23 mouse cellular contexts compared by ENCODE assay signal in the genomic region with DNA sequence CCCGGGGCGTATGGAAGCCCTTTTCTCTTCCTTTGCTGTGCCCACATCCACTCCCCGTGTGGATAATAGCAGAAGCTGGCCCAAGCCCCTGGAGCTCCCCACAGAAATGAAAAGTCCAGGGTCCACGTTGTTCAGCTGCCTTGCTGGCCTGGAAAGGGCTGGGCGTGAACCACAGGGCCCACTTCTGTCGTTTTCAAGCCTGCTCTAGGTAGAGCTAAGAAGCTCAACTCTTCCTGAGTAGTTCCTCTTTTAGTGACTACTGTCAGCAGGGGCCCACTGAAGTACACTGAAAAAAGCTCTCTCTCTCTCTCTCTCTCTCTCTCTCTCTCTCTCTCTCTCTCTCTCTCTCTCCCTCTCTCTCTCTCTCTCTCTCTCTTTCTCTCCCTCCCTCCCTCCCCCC. TPM values are rescaled to one million over a fixed set of nuclear protein-coding genes. Genes with fewer than 3 reads are reported as not detected.
DNase-seq lines count a peak whose midpoint lies in the region; ATAC-seq and TF ChIP-seq lines count a peak whose summit lies in the region.
"Had no signal": no experiment of that assay in that cellular context is flagged by ENCODE, and none has a peak within 500 bp of the region (broad histone marks: within the 10 kb centered on the region; RNA-seq: fewer than 3 reads in every experiment).

No protein-coding gene starts in this region.

- H3K4me2 ChIP-seq in liver, embryonic 13.5 days: no peak overlapping the region
- no peak overlapping the region for H3K4me2 ChIP-seq in liver, embryonic 12.5 days
- H3K4me2 ChIP-seq in embryonic facial prominence, embryonic 15.5 days (replicated peaks): no peak overlapping the region
- H3K4me2 ChIP-seq: forebrain, embryonic 12.5 days; heart, embryonic 11.5 days; hindbrain, embryonic 15.5 days; midbrain, embryonic 13.5 days; stomach, embryonic 15.5 days had no signal

- TF ChIP-seq POLR2A in lung, adult 2 months (IDR thresholded peaks at IDR 0.05; ENCODE audit: borderline replicate concordance, extremely low read depth, low read depth, low read length): no peak

- H3K27me3 ChIP-seq in liver, embryonic 13.5 days: peaks cover 39% of the 10 kb centered on the region
- H3K27me3 ChIP-seq in liver, embryonic 12.5 days (replicated peaks): peaks cover 56% of the 10 kb centered on the region
- peaks cover 30% of the 10 kb centered on the region for H3K27me3 ChIP-seq in embryonic facial prominence, embryonic 15.5 days

- peak overlapping the region; percentile 39 for H3K27ac ChIP-seq in liver, embryonic 13.5 days
- H3K27ac ChIP-seq in liver, embryonic 12.5 days: no peak overlapping the region
- H3K27ac ChIP-seq in embryonic facial prominence, embryonic 15.5 days (replicated peaks): peak overlapping the region; percentile 73
- H3K27ac ChIP-seq: forebrain, embryonic 12.5 days; hindbrain, embryonic 15.5 days; liver, embryonic 14.5 days; midbrain, embryonic 13.5 days; stomach, embryonic 15.5 days had no signal

- ATAC-seq in liver, embryonic 13.5 days (ENCODE audit: low read depth): no peak
- ATAC-seq in liver, embryonic 12.5 days: no peak
- no peak for ATAC-seq in embryonic facial prominence, embryonic 15.5 days (ENCODE audit: insufficient number of reproducible peaks, low FRiP score, low TSS enrichment, low read depth)
- ATAC-seq in megakaryocyte, adult 5-6 weeks (ENCODE audit: poor library complexity, severe bottlenecking): peak; percentile 46
- ATAC-seq: CD4-positive, CD25-positive, alpha-beta regulatory T cell, adult 4 months; midbrain, embryonic 13.5 days had no signal

- H3K9ac ChIP-seq in liver, embryonic 13.5 days: no peak overlapping the region
- no peak overlapping the region for H3K9ac ChIP-seq in liver, embryonic 12.5 days
- no peak overlapping the region for H3K9ac ChIP-seq in embryonic facial prominence, embryonic 15.5 days
- H3K9ac ChIP-seq: forebrain, embryonic 12.5 days; hindbrain, embryonic 15.5 days; liver, embryonic 14.5 days; midbrain, embryonic 13.5 days; stomach, embryonic 15.5 days had no signal

- H3K4me3 ChIP-seq in liver, embryonic 13.5 days (replicated peaks): no peak overlapping the region
- H3K4me3 ChIP-seq in liver, embryonic 12.5 days: no peak overlapping the region
- no peak overlapping the region for H3K4me3 ChIP-seq in embryonic facial prominence, embryonic 15.5 days (replicated peaks)
- no peak overlapping the region for H3K4me3 ChIP-seq in lung, adult 2 months (replicated peaks; ENCODE audit: extremely low read depth, low read depth, low read length)
- H3K4me3 ChIP-seq: forebrain, embryonic 12.5 days; hindbrain, embryonic 15.5 days; midbrain, embryonic 13.5 days; stomach, embryonic 15.5 days had no signal

- no peaks in the 10 kb centered on the region for H3K9me3 ChIP-seq in liver, embryonic 13.5 days (replicated peaks)
- H3K9me3 ChIP-seq in liver, embryonic 12.5 days (replicated peaks): no peaks in the 10 kb centered on the region
- no peaks in the 10 kb centered on the region for H3K9me3 ChIP-seq in embryonic facial prominence, embryonic 15.5 days (replicated peaks)
- H3K9me3 ChIP-seq: forebrain, embryonic 12.5 days; hindbrain, embryonic 15.5 days; midbrain, embryonic 13.5 days; stomach, embryonic 15.5 days had no signal

- DNase-seq in liver, embryonic 13.5 days: no peak
- peak; percentile 67 for DNase-seq in MEL-GATA-1-ER (ENCODE audit: extremely low read depth, low read depth)
- no peak for DNase-seq in lung, adult 2 months
- DNase-seq in right cerebral cortex, adult 2 months (ENCODE audit: low spot score in 2 of 2): no peak
- DNase-seq: adrenal gland, adult 8-10 months; cerebellum, adult 8-10 months; gastrocnemius, postnatal 25 days; heart, postnatal 14 days; kidney, adult 18-20 months; lung, postnatal 4 days; retina, postnatal 1 day; spleen, adult 18-20 months; thymus, postnatal 25 days had no signal

- WGBS in liver, embryonic 13.5 days (ENCODE audit: insufficient replicate concordance): 28% methylated on average over 6 of the region's 6 CpGs
- 26% methylated on average over 6 of the region's 6 CpGs for WGBS in liver, embryonic 12.5 days (ENCODE audit: insufficient replicate concordance)
- WGBS in embryonic facial prominence, embryonic 15.5 days: 35% methylated on average over 6 of the region's 6 CpGs
- WGBS in lung, adult 2 months: 52% methylated on average over 6 of the region's 6 CpGs

- TF ChIP-seq CTCF in lung, adult 2 months (IDR thresholded peaks at IDR 0.05; ENCODE audit: insufficient read depth, low read length): no peak

- H3K4me1 ChIP-seq in liver, embryonic 13.5 days (replicated peaks): peaks cover 59% of the 10 kb centered on the region
- peaks cover 34% of the 10 kb centered on the region; the same call in 1 of the 2 replicates for H3K4me1 ChIP-seq in liver, embryonic 12.5 days
- peaks cover 67% of the 10 kb centered on the region for H3K4me1 ChIP-seq in embryonic facial prominence, embryonic 15.5 days
- no peaks in the 10 kb centered on the region; the same call in 1 of the 2 replicates for H3K4me1 ChIP-seq in lung, adult 2 months (ENCODE audit: control insufficient read depth, insufficient read depth, low read length)

- H3K36me3 ChIP-seq in liver, embryonic 13.5 days: no peaks in the 10 kb centered on the region
- H3K36me3 ChIP-seq in liver, embryonic 12.5 days: no peaks in the 10 kb centered on the region
- H3K36me3 ChIP-seq in embryonic facial prominence, embryonic 15.5 days: no peaks in the 10 kb centered on the region
- H3K36me3 ChIP-seq: forebrain, embryonic 12.5 days; hindbrain, embryonic 15.5 days; midbrain, embryonic 13.5 days; stomach, embryonic 15.5 days had no signal

RNA-seq across cellular contexts. Expression of gene Cebpa, which starts 5.7 kb away (rescaled TPM):
- 4.3 and 5.3 TPM in 2 replicates for polyA plus RNA-seq in liver, embryonic 13.5 days (2015; fragmentation: Nextera tagmentation; extraction: Ambion mirVana)
- 11.5 and 11.6 TPM in 2 replicates for polyA plus RNA-seq in liver, embryonic 12.5 days (2016; fragmentation: Nextera tagmentation; extraction: Ambion mirVana)
- polyA plus RNA-seq in embryonic facial prominence, embryonic 15.5 days (2015; fragmentation: Nextera tagmentation; extraction: Ambion mirVana): 16.6 and 18.7 TPM in 2 replicates
- total RNA-seq in megakaryocyte, adult 5-6 weeks (2015): 48.7 and 57.0 TPM in 2 replicates
- total RNA-seq in megakaryocyte, adult 5-6 weeks (2017): 21.7 and 22.4 TPM in 2 replicates
- polyA plus RNA-seq in lung, adult 2 months (2012; rRNA removed): 148 and 282 TPM in 2 replicates
